Mouse (Mus musculus) B cell, adult 2 months (primary cell): ENCODE data around the gene Gm10964.

Experiments
- DNase-seq, 2 experiments: peaks; one replicate each; pipeline ENCODE4 v3.0.0; 2022

Gm10964 gene

DNA sequence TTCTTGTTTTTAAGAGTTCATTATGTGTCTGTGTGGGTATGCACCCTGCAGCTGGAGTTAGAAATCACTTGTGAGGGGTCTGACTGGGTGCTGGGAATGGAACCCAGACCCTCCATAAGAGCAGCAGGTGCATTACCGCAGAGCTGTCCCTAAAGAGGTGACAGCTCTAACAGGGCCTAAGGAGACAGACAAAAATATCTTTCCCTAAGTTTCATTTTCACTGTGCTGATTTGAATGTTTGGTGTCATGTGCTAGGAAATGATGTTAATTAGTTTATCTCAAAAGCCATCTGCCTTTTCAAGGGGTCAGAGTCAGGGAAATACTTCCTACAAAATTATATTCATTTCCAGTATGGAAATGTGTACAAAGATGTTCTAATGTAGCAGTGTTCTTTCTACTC, at the start of gene Gm10964:
Gm10964 (plus strand) TSS at position 38 of the 400 bp plus-strand sequence.
- DNase-seq: no peak

DNA sequence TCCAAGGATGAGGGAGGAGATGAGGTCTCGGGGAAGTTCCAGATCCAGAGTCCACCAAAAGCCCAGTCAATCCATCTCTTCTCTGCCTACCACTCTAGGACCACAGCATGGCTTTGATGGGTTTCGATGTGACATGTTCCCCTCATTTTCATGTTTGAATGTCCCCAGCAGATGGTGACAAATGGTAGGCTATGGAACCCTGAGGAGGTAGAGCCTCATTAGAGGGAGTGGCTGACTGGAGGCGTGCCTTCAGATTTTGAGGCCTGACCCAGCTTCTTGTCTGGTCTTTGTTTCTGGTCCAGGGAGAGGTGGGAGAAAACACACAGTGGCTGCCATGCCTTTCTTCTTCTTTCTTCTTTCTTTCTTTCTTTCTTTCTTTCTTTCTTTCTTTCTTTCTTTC, 48.7 kb upstream of the Gm10964 start:
- peak; percentile 20 for DNase-seq

DNA sequence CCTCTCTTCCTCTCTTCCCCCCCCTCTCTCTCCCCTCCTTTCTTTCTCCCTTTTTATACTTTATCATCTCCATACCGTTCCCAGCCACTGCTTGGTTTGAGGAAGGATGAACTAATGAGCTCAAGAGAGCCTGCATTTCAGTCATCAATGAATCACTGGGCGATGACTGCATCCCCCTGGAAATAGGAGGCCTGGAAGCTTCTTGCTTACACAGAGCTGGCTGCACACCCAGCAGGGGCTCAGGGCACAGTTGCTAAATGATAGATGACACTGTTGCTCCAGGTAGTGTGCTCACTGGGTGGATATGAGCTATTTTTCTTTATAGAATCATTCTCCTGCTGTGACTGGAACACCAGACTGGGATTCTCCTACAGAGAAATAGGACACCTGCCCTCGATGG, 43.6 kb upstream of the Gm10964 start:
- DNase-seq: no peak

DNA sequence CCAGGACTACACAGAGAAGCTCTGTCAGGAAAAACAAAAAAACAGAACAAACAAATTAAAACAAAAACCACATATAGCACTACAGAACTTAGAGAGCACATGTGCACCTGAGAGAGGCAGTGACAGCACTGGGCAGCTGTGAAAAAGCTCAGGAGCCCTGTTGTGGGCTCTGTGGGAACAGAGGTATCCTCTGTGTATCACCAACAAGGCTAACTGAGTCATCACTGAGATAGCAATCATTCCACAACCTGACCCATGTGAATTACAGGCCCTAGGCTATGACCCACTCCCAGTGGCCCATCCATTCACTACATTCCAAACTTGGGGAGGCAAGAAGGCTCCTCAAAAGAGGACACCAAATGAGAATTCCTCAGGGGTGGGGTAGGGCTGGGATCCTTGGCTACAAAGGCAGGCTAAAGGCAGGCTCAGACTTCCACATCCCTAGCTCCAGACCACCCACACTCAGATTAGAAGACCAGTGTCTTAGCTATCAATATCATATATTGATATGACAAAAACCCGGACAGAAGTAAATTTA, 42.7 kb upstream of the Gm10964 start:
- no peak for DNase-seq

DNA sequence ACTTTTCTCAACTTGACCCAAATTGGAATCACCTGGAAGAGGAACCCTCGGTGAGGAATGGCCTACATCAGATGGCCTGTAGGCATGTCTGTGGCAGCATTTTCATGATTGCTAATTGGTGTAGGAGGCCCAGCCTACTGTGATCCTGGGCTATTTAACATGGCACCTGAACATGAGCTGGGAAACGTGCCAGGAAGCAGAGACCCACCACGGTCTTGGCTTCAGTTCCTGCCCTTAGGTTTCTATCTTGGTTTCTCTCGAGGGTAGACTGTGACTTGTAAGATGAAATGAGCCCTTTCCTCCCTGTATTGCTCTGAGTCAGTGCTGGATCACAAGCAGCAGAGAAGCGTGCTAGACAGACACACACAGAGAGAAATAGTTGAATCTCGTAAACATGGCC, 34.5 kb upstream of the Gm10964 start:
- DNase-seq: no peak

DNA sequence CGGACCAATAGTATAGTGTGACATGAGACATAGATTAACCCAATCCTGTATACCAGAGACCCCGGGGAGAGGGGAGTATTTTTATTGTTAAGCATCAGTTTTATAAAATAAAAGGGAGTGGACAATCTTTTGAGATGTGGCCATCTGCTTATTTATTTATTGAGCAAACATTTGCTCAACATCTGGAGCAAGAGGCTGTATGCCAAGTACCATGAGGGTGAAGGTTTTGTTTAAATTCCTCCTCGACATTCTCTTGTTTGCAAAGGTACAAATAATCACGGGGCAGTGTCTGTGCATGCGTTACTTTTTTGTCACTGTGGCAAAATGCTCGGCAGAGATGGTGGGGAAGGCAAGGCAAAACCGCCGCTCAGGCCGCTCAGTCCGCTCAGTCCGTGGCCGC, 33.7 kb upstream of the Gm10964 start:
- DNase-seq: no peak

DNA sequence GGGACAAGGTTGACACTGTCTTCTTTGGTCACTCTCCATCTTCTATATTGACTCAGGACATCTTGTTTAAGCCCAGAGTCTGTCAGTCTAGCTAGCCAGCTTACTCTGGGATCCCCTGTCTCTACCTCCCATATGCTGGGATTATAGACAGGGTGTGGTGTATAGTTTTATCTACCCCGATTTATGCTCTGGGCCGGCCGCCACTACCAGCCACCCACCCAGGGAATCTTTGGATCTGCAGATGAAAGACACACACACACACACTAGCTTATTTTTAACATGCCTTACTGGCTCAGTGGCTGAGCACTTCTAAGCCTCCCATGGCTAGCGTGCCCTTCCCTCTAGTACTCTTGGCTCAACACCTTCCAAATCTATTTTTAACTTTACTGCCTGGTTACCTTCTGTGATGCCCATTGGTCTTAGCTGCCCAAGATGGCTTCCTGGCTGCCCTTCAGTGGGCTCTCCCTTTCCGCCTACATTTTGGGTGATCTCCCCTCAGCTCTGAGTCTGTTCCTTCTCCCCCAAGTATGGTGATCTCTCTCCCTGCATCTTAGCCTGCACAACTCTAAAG, 29.6 kb upstream of the Gm10964 start:
- no peak for DNase-seq

DNA sequence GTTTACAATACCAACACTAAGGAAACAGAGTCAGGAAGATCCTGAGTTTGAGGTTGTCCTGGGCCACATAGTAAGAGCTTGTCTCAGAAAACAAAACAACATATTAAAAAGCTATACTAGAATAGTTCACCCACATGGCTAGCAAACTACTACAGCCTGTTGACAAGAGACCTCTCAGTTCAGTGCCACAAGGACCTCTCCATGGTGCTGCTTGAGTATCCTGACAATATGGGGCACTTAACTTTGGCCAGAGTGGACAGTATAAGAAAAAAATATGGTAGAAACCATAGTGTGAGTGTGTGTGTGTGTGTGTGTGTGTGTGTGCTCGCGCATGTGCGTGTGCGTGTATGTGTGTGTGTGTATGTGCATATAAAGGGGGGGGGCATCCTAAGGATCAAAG, 27.0 kb upstream of the Gm10964 start:
- no peak for DNase-seq

DNA sequence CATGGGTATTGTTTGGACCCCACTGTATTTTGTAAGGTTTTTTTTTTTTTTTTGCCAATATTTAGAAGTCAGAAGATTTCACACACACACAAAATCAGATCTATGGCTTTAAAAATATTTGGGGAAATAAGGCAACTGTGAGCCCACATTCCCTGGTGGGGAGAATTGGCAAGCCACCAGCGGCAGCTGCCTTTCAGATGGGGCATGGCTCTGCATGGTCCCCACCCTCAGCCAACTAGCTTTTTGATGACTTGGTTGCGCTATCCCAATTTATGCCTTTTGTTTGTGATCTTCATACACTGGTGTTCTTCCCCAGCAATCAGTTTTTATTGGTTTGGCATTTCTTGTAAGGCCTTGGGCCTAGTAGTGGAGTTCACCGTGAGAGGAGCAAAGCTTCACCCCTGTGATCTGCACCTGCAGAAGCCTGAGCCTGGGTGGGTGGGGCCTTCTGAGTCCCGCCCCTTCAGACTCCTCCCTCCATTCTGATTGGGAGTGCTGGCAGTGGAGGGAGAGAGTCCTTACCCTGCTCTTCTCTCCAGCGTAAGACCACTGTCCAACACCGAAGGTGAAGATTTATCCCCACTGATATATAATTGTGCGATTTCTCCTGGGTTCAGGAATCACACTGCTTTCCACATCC, 24.8 kb upstream of the Gm10964 start:
- DNase-seq: peak in 1 of 2 experiments; percentile 8

DNA sequence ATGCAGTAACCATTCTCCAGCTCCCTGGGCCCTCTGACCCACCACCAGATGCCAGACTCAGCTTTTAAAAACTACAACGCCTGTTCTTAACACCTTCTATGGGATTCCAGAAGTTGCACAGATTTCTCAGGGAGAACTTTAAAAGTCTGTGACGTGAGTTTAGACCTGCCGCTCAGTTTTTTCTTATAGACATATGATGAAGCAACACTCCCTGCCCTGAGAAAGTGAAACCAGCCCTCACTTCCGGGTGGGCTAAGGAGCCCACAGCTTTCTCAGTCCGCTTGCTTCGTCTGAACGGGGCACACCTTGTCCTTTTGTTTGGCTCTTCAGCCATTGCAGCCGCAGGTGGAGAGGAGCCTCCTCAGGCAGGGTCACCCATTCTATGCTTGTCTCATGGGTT, 24.2 kb upstream of the Gm10964 start:
- no peak for DNase-seq

DNA sequence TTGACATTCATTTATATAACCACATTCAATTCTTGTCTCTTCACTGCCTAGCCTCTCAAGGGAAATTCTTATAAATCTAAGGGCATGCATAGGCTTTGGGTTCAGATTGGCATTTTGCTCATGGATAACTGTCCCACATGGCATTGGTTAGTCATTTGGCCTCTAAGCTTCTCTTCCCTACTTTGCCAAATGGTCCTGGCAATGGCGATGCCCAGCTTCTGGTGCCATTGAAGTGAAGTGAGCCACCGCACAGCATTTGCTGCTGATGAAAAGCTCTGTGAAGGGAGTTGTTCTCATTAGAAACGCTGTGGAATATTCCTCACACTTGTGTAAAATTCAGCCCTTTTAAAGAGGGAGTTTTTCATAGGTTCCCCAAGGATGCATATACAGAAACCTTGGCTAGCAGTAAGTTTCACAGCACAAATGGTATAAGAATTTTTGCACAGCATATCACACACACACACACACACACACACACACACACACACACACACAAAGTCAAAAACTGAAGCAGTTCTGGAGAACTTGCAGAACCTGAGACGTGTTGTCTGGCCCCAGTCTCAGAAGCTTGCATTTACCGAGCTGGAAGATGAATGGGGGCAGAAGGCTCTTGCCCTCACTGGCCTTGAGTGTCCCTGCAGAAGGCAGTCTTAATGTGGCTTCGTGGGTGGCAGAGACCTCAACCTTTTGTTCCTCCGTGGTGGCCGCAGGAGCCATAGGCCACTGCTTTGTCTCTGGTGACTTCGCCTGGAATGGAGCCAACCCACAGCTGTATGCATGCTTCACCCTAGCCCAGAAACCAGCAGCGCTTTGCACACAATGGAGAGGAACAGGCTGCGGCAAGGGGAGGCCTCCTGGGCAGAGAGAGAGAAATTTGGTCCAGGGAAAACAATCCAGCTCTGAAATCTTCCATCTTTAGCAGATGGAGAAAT, 23.1 kb upstream of the Gm10964 start:
- no peak for DNase-seq

DNA sequence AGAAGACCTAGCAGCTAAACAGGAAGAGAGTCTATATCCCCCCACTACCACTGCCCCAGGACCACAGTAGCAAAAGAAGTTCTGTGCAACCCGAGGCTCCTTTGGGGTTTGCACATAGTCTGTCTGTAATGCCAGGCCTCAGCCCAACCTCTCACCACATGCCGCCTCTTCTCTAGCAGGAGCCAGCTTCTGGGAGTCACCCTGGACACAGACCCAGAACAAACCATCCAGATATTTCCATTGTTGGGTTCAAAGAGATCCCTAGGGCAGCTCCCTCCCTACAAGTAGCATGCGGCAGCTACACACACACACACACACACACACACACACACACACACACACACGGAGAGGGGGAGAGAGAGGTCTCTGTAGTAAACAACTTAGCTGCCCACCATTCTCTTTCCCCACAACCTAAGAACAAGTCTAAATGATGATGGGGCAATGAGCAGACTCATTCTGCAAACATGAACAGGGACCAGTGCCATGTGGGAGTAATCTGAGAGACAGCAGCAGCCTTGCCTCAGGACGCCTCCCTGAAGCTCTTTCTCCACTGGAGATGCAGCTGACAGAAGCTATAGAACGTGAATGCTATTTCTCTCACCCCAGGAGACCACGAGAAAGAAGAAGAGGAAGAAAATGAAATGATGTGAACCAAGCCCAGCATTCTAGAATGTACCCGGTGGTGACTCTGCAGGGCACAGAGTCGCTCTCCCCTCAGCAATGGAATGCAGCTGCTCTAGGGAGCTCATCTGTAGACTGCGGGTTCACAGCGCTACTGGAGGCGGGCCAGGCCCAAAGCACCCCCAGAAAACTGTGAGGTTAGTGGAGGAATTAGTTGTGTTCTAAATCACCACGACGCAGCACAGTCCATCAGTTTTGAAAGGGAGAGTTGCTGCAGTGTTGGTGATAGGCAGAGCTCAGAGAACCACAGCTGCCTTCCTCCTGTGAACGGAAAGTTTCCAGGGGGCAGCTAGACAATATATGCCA, 22.1 kb upstream of the Gm10964 start:
- DNase-seq: no peak

DNA sequence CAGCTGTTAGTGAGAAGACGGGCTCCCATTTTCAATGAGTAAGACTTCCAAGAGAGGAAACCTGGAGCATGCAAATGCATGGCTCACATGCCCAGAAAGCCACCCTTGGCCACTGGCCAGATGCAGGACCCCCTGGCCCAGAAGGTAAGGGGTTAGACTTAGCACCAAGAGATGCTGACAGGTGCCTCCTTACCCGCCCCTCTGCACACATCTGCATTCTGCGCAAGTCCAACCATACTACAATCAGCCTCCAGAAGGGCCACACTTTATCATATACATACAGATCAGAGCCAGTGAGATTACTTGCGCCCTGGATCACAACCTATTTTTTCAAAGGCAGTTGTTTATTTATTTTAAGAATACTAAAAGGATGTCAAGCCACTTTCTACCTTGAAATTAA, 20.4 kb upstream of the Gm10964 start:
- DNase-seq: no peak

DNA sequence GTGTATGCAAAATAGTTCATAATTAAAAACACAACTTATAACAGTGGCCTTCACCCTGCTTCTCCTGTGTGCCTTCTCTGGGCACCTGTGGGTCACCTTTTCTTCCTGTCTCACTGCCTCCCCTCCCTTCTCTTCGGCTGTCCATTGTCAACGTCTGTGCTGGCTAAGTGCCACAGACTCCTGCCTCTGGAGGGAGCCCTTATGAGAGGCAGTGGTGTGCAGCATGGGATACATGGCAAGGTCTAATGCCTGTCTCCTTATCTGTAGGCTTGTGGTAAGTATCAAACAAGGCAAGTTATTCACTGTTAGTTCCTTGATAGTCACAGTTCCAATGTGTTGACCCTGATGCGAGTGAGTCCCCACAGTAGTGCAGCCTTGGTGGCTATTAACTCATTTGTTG, 15.0 kb upstream of the Gm10964 start:
- DNase-seq: no peak

DNA sequence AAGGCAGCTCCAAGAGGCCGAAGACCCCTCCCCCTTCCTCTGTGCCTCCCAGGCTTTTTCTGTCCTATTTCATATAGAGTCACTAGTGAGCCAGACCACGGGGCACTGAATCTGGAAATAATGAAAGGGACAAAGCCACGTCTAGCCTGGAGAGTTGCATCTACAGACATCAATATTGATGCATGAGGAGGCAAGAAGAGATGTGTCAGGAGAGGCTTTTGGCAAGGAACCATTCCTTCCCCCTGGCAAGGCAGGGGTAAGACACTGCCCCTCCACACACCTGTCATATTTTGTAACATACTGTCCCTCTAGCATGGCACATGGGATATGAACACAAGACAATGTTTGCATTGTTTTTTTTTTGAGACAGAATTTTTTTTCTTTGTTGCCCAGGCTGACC, 12.5 kb upstream of the Gm10964 start:
- no peak for DNase-seq

DNA sequence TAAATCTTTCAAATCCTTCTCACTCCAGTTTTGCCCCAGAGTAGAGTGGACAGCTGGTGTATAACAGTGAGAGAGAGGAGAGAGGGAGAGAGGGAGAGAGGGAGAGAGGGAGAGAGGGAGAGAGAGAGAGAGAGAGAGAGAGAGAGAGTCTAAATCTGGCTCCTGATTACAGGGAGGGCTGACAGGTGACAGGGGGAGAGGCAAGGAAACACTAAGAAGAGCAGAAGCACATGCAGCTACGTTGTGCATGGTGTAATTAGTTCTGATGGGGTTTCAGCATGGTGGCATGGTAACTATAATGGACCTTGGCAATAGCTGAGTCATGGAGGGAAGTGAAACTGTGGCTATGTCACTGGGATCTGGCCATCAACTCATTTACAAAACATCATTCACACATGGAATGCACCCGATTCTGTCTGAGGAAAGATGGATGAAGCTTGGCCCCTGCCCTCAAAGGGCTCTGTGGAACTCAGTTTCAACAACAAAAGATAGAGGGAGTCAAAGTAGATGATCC, 11.3 kb upstream of the Gm10964 start:
- DNase-seq: no peak

DNA sequence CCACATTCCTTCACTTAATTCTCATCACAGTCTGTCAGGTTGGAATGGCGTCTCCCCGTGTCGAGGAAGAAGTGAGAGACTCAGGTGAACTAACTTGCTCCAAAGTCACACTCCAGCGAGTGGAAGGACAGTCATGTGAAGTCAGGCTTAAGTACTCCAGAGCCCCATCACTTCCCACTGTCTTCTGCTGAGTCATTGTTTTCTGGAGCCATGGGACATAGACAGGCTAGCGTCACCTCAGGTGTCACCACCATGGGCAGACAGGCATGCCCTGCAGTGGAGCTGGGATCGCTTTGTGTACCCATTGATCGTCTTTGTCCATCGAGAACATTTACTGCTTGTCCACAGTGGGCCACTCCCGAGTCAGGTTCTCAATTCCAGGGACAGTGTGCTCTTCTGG, 9.3 kb upstream of the Gm10964 start:
- DNase-seq: no peak

DNA sequence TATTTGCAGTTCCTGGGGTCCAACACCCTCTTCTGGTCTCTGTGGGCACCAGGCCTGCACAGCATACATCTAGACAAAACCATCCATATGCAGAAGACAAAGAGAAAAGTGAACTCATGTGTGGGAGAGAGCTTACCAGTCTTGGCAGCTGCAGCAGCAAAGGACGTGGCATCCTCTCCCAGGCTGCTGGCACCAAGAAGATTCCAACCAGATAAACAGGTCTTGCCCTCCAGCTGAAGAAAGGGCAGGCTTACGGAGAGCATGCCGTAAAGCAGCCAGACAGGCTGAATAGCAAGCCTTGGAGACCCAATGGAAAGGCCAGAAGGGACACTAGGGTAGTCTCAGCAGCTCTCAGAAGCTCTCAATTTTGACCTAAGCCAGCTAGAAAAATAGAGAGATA, 7.0 kb upstream of the Gm10964 start:
- DNase-seq: no peak

DNA sequence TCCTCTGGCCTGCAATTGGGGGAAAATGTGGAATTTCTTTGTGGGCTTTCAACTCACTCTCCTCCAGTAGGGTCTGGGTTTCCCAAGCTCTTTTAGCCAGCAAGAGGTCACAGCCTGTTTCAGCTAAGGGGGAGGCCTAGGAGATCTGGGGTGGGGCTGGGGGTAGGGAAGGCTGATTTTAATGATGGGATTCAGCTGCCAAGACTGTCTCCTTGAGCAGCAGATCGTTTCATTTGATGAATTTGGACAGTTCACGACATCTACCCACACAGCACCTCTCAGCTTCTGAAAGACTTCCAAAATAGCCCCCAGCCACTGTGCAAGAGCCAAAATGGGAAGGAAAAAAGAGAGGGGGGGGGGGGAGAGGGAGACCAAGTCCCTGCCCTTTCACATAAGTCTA, 6.0 kb upstream of the Gm10964 start:
- DNase-seq: no peak

DNA sequence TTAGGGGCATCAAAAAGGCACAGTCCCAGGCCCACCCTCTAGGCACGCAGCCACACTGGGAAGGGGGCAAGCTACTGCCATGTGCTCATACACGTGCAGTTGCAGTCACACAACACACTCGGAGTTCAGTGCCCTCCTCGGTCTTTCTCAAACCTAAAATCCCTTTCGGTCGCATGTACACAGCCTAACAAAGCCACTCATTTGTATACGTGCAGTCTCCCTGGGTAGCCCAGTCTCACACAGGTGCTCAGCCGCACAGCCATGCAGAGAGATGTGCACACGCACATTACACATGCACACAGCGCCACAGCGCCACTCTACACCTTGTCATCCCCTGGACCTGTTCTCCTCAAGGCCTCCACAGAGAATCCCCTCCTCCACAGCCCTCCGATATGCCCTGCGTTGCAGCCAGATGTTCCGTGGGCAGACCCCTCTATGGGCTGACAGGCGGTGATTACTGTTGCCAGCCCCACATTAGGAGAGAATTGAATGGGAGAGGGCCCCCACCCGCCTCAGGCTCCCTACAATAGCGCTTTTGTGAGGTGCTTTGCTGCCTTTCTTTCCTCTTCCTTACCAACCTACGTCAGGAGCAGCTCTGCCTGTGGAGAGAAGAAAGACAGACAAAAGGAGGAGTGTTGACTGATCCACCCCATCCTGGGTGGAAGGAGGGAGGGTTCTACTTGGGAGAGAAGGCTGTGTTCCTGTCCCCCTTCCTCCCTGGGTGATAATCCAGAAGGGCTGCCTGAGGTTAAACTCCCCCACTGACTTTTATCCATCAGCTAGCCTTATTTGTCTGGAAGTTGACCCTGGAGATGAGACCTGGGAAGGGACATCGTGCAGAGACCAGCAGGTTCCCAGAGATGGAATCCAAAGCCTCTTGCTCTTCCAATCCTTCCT, 5.1 kb upstream of the Gm10964 start:
- no peak for DNase-seq
